9 mouse cellular contexts compared by ENCODE assay signal in genomic region chr16:11456141-11456645, GRCm38 (mm10).
DNase-seq lines count a peak whose midpoint lies in the region; ATAC-seq and TF ChIP-seq lines count a peak whose summit lies in the region.
"Had no signal": no experiment of that assay in that cellular context is flagged by ENCODE, and none has a peak within 500 bp of the region (broad histone marks: within the 10 kb centered on the region; RNA-seq: fewer than 3 reads in every experiment).

No protein-coding gene starts in this region.

- no peak for TF ChIP-seq POLR2A in heart, adult 2 months (IDR thresholded peaks at IDR 0.05; ENCODE audit: insufficient read depth, low read depth, low read length)
- TF ChIP-seq POLR2A in ES-Bruce4 (IDR thresholded peaks at IDR 0.05; ENCODE audit: insufficient read depth, low read length): no peak

- no peak overlapping the region for H3K9ac ChIP-seq in heart, adult 2 months (ENCODE audit: low read depth, low read length)
- H3K9ac ChIP-seq in ES-Bruce4 (ENCODE audit: low read depth, poor library complexity, severe bottlenecking): no peak overlapping the region
- no peak overlapping the region for H3K9ac ChIP-seq in liver, embryonic 14.5 days (replicated peaks)
- H3K9ac ChIP-seq in midbrain, embryonic 11.5 days (ENCODE audit: low read length): no peak overlapping the region
- H3K9ac ChIP-seq: limb, embryonic 15.5 days had no signal

- no peak for TF ChIP-seq EP300 in heart, adult 2 months (IDR thresholded peaks at IDR 0.05; ENCODE audit: insufficient read depth, low read depth, low read length)
- no peak for TF ChIP-seq EP300 in ES-Bruce4 (IDR thresholded peaks at IDR 0.05; ENCODE audit: insufficient read depth, low read depth, low read length)
- no peak for TF ChIP-seq EP300 in liver, embryonic 14.5 days (IDR thresholded peaks at IDR 0.05; ENCODE audit: low read depth)

- H3K4me3 ChIP-seq in heart, adult 2 months: no peak overlapping the region
- no peak overlapping the region for H3K4me3 ChIP-seq in ES-Bruce4 (ENCODE audit: low read depth, low read length)
- no peak overlapping the region for H3K4me3 ChIP-seq in liver, embryonic 14.5 days (ENCODE audit: insufficient read depth in 1 of 2, low read depth in 2 of 2, low read length in 2 of 2)
- no peak overlapping the region for H3K4me3 ChIP-seq in midbrain, embryonic 11.5 days (ENCODE audit: low read depth, low read length)
- H3K4me3 ChIP-seq: limb, embryonic 15.5 days had no signal

- DNase-seq in heart, adult 2 months: peak in 1 of 2 experiments; percentile 40
- DNase-seq in heart, postnatal 10 days: no peak
- peak; percentile 68 for DNase-seq in fibroblast of lung, adult 2 months (ENCODE audit: low read depth)
- peak; percentile 28 to 60 (median 35) for DNase-seq in liver, embryonic 14.5 days (ENCODE audit: low read depth in 3 of 3, low spot score in 3 of 3)
- peak; percentile 21 to 24 for DNase-seq in thymus, postnatal 10 days (ENCODE audit: low spot score in 2 of 2)
- DNase-seq in midbrain, embryonic 11.5 days (ENCODE audit: low spot score, missing footprints): no peak
- no peak for DNase-seq in left cerebral cortex, postnatal 4 days

- peaks cover 5% of the 10 kb centered on the region for H3K4me1 ChIP-seq in heart, adult 2 months (ENCODE audit: control insufficient read depth, insufficient read depth, low read length)
- H3K4me1 ChIP-seq in ES-Bruce4 (ENCODE audit: control insufficient read depth, insufficient read depth, low read length): peaks cover 2% of the 10 kb centered on the region
- H3K4me1 ChIP-seq in liver, embryonic 14.5 days (replicated peaks; ENCODE audit: control insufficient read depth in 2 of 2, insufficient read depth in 2 of 2, low read length in 1 of 2): peaks cover 0 to 21% of the 10 kb centered on the region in 2 experiments; a peak in 3 of 4 replicates
- H3K4me1 ChIP-seq in midbrain, embryonic 11.5 days (ENCODE audit: control insufficient read depth, insufficient read depth, low read length): no peaks in the 10 kb centered on the region

- peak; percentile 82 for ATAC-seq in liver, embryonic 14.5 days (ENCODE audit: insufficient read depth)
- no peak for ATAC-seq in midbrain, embryonic 11.5 days (ENCODE audit: low FRiP score)

- no peak for TF ChIP-seq CTCF in heart, adult 2 months (IDR thresholded peaks at IDR 0.05)
- no peak for TF ChIP-seq CTCF in ES-Bruce4 (IDR thresholded peaks at IDR 0.05; ENCODE audit: low read depth, low read length)
- TF ChIP-seq CTCF in liver, embryonic 14.5 days (IDR thresholded peaks at IDR 0.05; ENCODE audit: low read depth): no peak

- no peak overlapping the region for H3K4me2 ChIP-seq in liver, embryonic 14.5 days (ENCODE audit: low read depth)
- H3K4me2 ChIP-seq in midbrain, embryonic 11.5 days: no peak overlapping the region
- H3K4me2 ChIP-seq: limb, embryonic 15.5 days had no signal

- no peaks in the 10 kb centered on the region for H3K9me3 ChIP-seq in ES-Bruce4 (replicated peaks; ENCODE audit: control insufficient read depth, insufficient read depth, low read length, poor library complexity, severe bottlenecking)
- H3K9me3 ChIP-seq in liver, embryonic 14.5 days (ENCODE audit: control insufficient read depth, low read length): no peaks in the 10 kb centered on the region
- no peaks in the 10 kb centered on the region; the same call in 1 of the 2 replicates for H3K9me3 ChIP-seq in midbrain, embryonic 11.5 days (ENCODE audit: control insufficient read depth, low read length)
- H3K9me3 ChIP-seq: limb, embryonic 15.5 days had no signal

- H3K27me3 ChIP-seq in heart, adult 2 months (ENCODE audit: control insufficient read depth, insufficient read depth, low read length): no peaks in the 10 kb centered on the region
- H3K27me3 ChIP-seq in ES-Bruce4 (ENCODE audit: control insufficient read depth, insufficient read depth, low read length, poor library complexity, severe bottlenecking): no peaks in the 10 kb centered on the region
- no peaks in the 10 kb centered on the region for H3K27me3 ChIP-seq in liver, embryonic 14.5 days (ENCODE audit: control insufficient read depth, insufficient read depth, low read length)
- no peaks in the 10 kb centered on the region for H3K27me3 ChIP-seq in midbrain, embryonic 11.5 days (ENCODE audit: control insufficient read depth, insufficient read depth, low read length)
- H3K27me3 ChIP-seq: limb, embryonic 15.5 days had no signal

- no peaks in the 10 kb centered on the region for H3K36me3 ChIP-seq in heart, adult 2 months (ENCODE audit: control insufficient read depth, insufficient read depth, low read length)
- H3K36me3 ChIP-seq in ES-Bruce4 (ENCODE audit: control insufficient read depth, insufficient read depth, low read length, poor library complexity, severe bottlenecking): no peaks in the 10 kb centered on the region
- no peaks in the 10 kb centered on the region for H3K36me3 ChIP-seq in liver, embryonic 14.5 days (replicated peaks; ENCODE audit: control insufficient read depth, insufficient read depth, low read depth)
- 0 out of 2 replicates have a peak, but pooled peaks cover 3% of the 10 kb centered on the region for H3K36me3 ChIP-seq in midbrain, embryonic 11.5 days (ENCODE audit: control insufficient read depth, insufficient read depth, low read length)

- 70% methylated on average over 5 of the region's 5 CpGs for WGBS in heart, adult 2 months
- WGBS in liver, embryonic 14.5 days (ENCODE audit: insufficient replicate concordance): 31% methylated on average over 5 of the region's 5 CpGs
- WGBS in midbrain, embryonic 11.5 days: 82% methylated on average over 5 of the region's 5 CpGs

- H3K27ac ChIP-seq in heart, adult 2 months: peak overlapping the region; percentile 36
- H3K27ac ChIP-seq in ES-Bruce4 (ENCODE audit: insufficient read depth, low read length): peak overlapping the region; percentile 66
- H3K27ac ChIP-seq in liver, embryonic 14.5 days: no peak overlapping the region
- no peak overlapping the region for H3K27ac ChIP-seq in midbrain, embryonic 11.5 days (ENCODE audit: low read depth, low read length)
- H3K27ac ChIP-seq: limb, embryonic 15.5 days had no signal

- H3K79me2 ChIP-seq in heart, adult 2 months (replicated peaks; ENCODE audit: control insufficient read depth, insufficient read depth, low read length): no peaks in the 10 kb centered on the region

- intact Hi-C loops in heart, adult 2 months (cut with DNase I): no loop called here
- intact Hi-C loops in heart, postnatal 10 days (cut with DNase I): no loop called here
- intact Hi-C loops in left cerebral cortex, postnatal 4 days (cut with DNase I): no loop called here

Comparison
In these comparisons a context has a peak if more than half of its experiments do, and no peak if none do; other contexts are left out.
1. DNase-seq: peak in fibroblast of lung, adult 2 months (single experiment), liver, embryonic 14.5 days (3 of 3) and thymus, postnatal 10 days (2 of 2); none in heart, postnatal 10 days (0 of 2), midbrain, embryonic 11.5 days (single experiment) and left cerebral cortex, postnatal 4 days (single experiment).
2. H3K27ac ChIP-seq: peak in heart, adult 2 months (single experiment) and ES-Bruce4 (single experiment); none in liver, embryonic 14.5 days (single experiment) and midbrain, embryonic 11.5 days (single experiment).